Mouse (Mus musculus) activated CD4-positive, CD25-positive, alpha-beta regulatory T cell, adult 4 months (primary cell): Measurements from ENCODE around the gene Plekhm3. TPM values are rescaled to one million over a fixed set of nuclear protein-coding genes. Genes with fewer than 3 reads are reported as not detected.

Source experiments
- ATAC-seq: one replicate; pipeline ENCODE4 v1.8.0; 2017
- polyA plus RNA-seq, 2 experiments: library from polyadenylated mRNA; unstranded; fragments of 100-300 nt; shearing (Covaris generic); gene quantifications; one replicate each; pipeline ENCODE4 v1.2.1; 2017

Gene Plekhm3
- polyA plus RNA-seq, 2 experiments from 2014 or later: 6.3 to 11.3 TPM

- no peak for ATAC-seq
Observed at GRCm38 (mm10) chr1:64927437-64928274, 29.0 kb downstream of the Plekhm3 start.

GRCm38 (mm10) chr1:64925594-64925993 is 31.0 kb downstream of the Plekhm3 start:
- ATAC-seq: no peak

- no peak for ATAC-seq
Observed at GRCm38 (mm10) chr1:64924283-64924682, 32.3 kb downstream of the Plekhm3 start.

- no peak for ATAC-seq
Observed at GRCm38 (mm10) chr1:64918810-64919528, 37.7 kb downstream of the Plekhm3 start.

- no peak for ATAC-seq
Observed at GRCm38 (mm10) chr1:64917966-64918365, 38.7 kb downstream of the Plekhm3 start.

- no peak for ATAC-seq
Observed at GRCm38 (mm10) chr1:64916884-64917507, 39.6 kb downstream of the Plekhm3 start.

GRCm38 (mm10) chr1:64914356-64914755 is 42.3 kb downstream of the Plekhm3 start:
- no peak for ATAC-seq

- ATAC-seq: no peak
Observed at GRCm38 (mm10) chr1:64907740-64908139, 48.9 kb downstream of the Plekhm3 start.

- ATAC-seq: no peak
Observed at GRCm38 (mm10) chr1:64906226-64906625, 50.4 kb downstream of the Plekhm3 start.

GRCm38 (mm10) chr1:64903415-64903814 is 53.2 kb downstream of the Plekhm3 start:
- ATAC-seq: no peak

- ATAC-seq: no peak
Observed at GRCm38 (mm10) chr1:64902804-64903203, 53.8 kb downstream of the Plekhm3 start.

- ATAC-seq: no peak
Observed at GRCm38 (mm10) chr1:64899763-64900162, 56.9 kb downstream of the Plekhm3 start.

- ATAC-seq: no peak
Observed at GRCm38 (mm10) chr1:64897485-64897884, 59.1 kb downstream of the Plekhm3 start.

GRCm38 (mm10) chr1:64893806-64894205 is 62.8 kb downstream of the Plekhm3 start:
- no peak for ATAC-seq

- ATAC-seq: no peak
Observed at GRCm38 (mm10) chr1:64891332-64891731, 65.3 kb downstream of the Plekhm3 start.

GRCm38 (mm10) chr1:64887502-64888203 is 69.0 kb downstream of the Plekhm3 start:
- no peak for ATAC-seq

GRCm38 (mm10) chr1:64886718-64887117 is 69.9 kb downstream of the Plekhm3 start:
- no peak for ATAC-seq

- no peak for ATAC-seq
Observed at GRCm38 (mm10) chr1:64885328-64885727, 71.3 kb downstream of the Plekhm3 start.

GRCm38 (mm10) chr1:64884007-64884406 is 72.6 kb downstream of the Plekhm3 start:
- ATAC-seq: no peak

- ATAC-seq: no peak
Observed at GRCm38 (mm10) chr1:64880613-64881012, 76.0 kb downstream of the Plekhm3 start.

- no peak for ATAC-seq
Observed at GRCm38 (mm10) chr1:64878795-64879240, 77.8 kb downstream of the Plekhm3 start.

GRCm38 (mm10) chr1:64876276-64876675 is 80.3 kb downstream of the Plekhm3 start:
- ATAC-seq: no peak

- no peak for ATAC-seq
Observed at GRCm38 (mm10) chr1:64875712-64876111, 80.9 kb downstream of the Plekhm3 start.
